Mouse (Mus musculus) cerebellum, adult 11-12 months (tissue): ENCODE data around the gene Ring1.
A peak's percentile ranks its signal among the peaks of the same experiment; 100 is the strongest.

ENCODE experiments used
- DNase-seq: peaks from one replicate; pipeline ENCODE4 v3.0.0; 2022

The Ring1 gene

DNA sequence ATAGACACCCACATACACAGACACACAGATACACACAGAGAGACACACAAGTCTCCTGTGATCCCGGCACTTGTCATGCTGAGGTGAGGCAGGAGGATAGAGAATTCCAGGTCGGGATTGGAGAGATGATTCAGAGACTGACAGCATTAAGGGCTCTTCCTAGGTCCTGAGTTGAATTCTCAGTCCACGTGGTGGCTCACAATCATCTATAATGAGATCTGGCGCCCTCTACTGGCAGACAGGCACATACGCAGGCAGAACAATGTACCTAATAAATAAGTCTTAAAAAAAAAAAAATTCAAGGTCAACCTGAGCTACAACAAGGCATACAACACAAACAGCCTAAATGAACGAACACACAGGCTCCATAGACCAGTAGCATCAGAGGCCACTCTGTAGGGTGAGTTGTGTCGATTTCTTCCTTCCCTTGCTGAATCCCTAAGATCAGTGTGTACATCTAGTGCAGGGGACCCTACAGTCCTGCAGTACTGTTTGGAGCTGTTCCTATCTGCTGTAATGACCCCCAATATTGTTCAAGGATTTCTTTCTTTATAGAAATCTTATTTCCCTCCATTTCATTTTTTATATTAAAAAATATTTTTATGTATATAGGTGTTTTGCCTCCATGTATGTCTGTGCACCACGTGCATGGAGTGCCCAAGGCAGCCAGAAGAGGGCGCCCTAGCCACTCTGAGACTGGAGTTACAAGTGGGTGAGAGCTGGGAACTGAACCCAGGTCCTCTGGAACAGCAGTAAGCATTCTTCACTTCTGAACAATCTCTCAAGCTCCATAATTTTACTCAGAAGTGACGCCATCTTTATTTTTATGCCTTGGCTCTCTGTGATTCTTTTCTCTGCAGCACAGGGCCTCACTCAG is 32.5 kb downstream of the Ring1 start:
- DNase-seq, result peak; percentile 30

GRCm38 (mm10) chr17:33982136-33982535 is 42.3 kb downstream of the Ring1 start:
- peak; percentile 63 for DNase-seq

DNA sequence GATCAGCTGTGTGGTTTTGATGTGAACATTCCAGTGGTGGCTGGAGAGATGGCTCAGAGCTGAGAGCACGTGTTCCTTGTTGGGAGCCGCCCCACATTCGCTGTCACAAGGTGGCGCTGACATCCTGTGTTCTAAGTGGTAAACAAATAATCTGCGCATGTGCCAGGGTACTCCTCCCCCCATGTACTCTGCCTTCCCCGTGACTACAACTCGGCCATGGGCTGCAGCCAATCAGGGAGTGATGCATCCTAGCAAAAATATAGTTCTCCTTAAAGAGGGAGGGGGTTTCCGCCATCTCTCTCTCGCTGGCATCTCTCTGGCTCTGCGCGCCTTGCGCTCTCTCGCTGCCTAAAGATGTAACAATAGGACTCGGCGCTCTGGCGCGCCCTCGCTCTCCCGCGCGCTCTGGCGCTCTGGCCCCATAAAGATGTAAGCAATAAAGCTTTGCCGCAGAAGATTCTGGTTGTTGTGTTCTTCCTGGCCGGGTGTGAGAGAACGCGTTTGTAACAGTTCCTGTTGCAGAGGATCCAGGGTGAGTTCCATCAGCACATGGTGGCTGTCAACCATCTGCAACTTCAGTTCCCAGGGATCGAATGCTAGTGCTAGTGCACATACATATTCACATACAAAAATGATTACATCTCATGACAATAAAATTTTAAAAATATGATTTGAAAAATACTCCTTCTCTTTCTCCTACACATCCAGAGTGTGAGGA is 43.1 kb downstream of the Ring1 start:
- DNase-seq, result peak; percentile 92

DNA sequence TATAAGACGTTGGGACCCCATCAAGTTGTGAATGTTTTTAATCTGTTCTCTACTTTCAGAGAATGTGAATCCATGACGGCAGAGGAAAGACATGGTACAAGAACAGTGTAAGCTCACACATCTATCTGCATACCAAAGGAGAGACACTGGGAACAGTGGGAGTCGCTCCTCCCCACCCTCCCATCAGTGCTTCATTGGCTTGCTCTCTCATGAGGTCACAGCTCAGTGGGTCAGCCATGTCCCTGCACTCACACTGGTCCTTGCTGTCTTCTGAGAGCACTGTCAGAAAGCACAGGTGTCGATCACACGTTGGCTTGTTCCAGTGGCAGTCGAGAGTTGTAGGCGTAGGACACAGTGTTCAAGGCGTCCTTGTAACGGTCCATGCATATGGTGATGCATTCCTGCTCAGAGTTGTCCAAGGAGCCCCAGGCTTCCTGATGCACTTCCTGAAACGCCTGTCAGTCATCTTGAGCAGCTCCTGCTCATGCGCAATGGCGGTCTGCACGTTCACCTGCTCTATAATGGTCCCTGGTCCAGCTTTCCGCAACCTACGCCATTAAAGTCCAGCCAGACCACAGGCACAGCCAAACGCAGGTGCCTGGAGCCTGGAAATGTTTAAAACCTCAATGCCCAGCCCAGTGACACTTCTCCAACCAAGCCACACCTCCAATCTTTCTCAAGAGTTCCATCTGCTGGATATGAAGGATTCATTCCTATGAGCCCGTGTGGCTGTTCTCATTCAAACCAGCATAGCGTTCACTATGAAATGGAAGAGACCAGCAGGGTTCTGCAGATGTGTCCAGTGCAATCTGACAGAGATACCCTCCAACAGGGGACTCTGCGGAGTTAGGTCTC is 44.1 kb downstream of the Ring1 start:
- peak; percentile 32 for DNase-seq

- DNase-seq, result no peak
Observed at GRCm38 (mm10) chr17:33979512-33980050, 44.9 kb downstream of the Ring1 start.

DNA sequence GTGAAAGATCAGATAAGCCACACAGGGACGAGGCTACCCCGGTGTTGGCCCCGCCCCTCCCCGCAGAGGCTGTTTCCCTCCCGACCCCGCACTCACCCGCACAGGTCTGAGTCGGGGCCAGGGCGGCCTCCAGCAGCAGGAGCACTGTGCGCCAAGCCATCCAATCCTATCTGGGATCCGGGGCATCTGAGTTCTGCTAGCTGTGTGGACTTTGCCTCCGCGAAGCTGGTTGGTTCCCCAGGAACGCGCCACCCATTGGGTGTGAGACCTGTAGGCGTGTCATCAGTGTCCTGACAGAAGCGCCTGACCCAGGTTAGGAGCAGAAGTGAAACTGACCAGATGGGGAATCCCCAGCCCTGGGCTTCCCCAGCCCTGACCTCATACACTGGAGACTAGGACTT is 45.8 kb downstream of the Ring1 start:
- DNase-seq, result peak; percentile 90

DNA sequence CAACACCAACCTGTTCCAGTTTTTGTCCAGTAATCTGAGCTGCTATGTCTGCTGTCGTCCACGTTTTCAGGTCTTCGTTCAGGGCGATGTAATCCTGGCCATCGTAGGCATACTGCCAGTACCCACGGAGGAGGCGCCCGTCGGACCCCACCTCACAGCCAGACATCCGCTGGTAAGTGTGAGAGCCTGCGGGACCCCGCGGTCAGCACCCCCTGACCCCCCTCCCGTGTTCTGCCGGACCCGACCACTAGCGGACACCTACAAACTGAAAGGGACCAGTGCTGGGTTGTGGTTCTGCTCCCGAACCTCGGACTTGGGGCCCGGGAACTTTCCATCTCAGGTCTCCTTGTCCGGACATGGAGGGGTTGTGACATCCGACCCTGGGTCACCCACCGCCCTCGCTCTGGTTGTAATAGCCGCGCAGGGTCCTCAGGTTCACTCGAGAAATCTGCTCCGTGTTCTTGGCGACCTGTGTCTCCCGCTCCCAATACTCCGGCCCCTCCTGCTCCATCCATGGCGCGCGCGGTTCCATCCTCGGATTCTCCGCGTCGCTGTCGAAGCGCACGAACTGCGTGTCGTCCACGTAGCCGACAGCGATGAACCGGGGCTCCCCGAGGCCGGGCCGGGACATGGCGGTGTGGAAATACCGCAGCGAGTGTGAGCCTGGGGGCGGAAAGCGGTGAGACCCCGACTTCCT is 46.5 kb downstream of the Ring1 start:
- DNase-seq, result peak; percentile 51

DNA sequence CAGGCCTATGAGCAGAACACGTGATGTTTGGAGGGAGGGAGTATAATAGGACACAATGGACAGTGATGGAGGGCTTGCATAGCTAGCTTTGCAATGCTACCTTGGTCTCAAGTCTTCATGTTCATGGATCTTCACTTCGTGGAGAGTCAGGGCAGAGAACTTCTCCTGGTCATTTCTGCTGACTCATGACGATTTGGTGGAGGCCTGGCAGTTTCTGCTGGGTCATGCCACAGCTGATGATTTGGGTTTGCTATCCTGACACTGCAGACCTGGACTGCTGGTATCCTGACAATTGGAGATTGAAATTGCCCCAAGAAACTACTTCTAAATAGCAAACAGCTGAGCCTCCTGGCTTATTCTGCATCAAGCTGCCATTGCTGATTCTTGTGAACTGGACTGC is 50.9 kb downstream of the Ring1 start:
- DNase-seq, result no peak

DNA sequence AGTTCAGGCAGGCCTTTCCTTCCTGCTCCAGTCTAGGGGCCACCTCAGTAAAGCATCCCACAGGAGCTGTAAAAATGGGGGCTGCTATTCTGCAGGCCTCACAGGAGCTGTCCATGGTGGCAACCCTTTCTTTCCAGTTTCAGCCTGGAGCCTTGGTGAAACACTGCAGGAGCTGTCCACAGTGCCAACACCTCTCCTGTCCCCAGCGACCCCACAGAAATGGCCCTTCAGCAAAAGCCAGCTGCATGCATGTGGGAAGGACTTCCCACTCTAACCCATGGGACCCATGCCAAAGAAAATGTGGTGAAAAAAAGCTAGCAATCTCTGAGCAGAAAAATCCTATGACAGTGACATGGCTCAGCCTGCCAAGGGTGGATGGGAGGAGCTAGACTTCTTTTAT is 51.8 kb downstream of the Ring1 start:
- DNase-seq, result no peak
